Mouse (Mus musculus): Measurements from ENCODE around the gene Tor3a.

DNA sequence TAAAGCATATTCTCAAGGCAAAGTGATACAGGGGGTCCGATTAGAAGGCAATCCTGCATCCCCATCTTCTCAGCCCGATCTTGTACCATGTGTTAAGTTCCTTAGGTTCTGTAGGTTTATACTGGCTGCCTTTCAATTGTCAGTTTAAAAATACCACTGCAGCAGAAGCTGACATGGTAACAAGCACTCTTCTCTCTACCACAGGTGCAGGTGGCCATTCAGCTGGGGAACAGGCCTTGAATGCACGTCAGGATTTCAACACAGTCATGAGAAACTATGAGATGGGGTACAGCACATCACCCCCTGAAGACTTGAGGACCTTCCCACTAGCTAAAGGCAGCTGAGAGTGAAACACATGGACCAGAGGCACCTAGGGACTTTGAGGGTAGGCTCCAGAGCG lies 29.3 kb upstream of the Tor3a start:
- TF ChIP-seq CTCF (IDR thresholded peaks at IDR 0.05; ENCODE audit: low read depth) (no peak), EP300 (optimal IDR thresholded peaks at IDR 0.05) (no peak)

Data from stomach, postnatal 0 days (tissue).